Mouse (Mus musculus) C3H10T1/2 (cell line): Measurements from ENCODE around the gene Emp3. TPM values are rescaled to one million over a fixed set of nuclear protein-coding genes. Genes with fewer than 3 reads are reported as not detected.

ENCODE experiments used
- polyA plus RNA-seq, 2 experiments: library from polyadenylated mRNA; unstranded; fragments of >200 nt; fragmentation: generic; extraction: Trizol; gene quantifications; one replicate each; pipeline ENCODE4 v1.2.1; 2012; ENCODE audit warnings: missing spikeins in 2 of 2

Emp3 gene
- polyA plus RNA-seq = 1,000 to 10,000 TPM in 1 of 2 experiments, 100 to 1,000 TPM in 1; 899 to 1,094 TPM

DNA sequence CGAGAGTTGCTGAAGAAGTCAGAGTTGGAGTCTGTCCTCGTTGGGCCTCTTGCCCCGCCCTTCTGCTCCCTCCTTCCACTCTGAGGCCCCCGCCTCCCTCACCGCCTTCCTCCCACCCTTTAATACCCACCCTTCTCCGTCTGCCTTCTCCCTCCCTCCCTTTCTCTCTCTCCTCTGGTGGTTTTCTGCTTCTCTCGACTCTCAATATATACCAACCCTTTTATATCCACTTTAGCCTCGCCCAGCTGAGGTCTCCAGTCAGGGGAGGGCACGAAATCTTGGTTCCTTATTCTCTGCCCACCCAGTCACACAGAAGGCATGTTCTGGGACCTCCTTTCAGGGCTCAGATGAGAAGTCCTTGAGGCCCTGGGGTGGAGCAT, at the start of gene Emp3:
Gene Emp3, minus strand, starts transcription at position 163 of the 380 bp plus-strand sequence.

DNA sequence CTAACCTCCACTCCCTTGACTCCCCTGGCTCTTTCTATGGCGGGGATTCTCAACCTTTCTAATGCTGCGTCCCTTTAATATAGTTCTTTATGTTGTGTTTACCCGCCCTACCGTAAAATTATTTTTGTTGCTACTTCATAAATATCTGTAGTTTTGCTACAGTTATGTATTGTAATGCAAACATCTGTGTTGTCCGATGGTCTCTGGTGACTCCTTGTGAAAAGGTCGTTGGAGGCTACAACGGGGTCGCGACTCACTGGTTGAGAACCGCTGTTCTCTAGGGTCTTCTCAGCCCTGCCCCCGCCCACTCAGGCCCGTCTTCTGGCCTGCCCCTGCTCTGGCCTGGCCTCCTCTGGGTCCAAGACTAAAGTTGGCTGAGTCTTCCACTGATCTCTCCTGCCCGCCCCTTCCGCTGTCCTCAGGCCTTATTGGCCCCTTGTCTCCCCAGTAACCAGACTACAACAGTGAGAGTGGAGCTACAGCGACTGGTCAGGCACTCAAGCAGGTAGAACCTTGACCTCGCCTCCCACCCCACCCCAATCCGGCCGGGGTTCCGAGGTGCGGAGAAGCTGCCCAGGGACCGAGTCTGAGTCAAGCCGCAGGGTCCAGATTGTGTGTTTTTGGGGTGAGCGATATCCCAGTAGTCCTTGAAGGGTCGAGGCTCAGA, 2.7 kb upstream of the Emp3 start, which contains the start of gene Ccdc114:
Gene Ccdc114, plus strand, starts transcription at position 311 of the 667 bp plus-strand sequence.

DNA sequence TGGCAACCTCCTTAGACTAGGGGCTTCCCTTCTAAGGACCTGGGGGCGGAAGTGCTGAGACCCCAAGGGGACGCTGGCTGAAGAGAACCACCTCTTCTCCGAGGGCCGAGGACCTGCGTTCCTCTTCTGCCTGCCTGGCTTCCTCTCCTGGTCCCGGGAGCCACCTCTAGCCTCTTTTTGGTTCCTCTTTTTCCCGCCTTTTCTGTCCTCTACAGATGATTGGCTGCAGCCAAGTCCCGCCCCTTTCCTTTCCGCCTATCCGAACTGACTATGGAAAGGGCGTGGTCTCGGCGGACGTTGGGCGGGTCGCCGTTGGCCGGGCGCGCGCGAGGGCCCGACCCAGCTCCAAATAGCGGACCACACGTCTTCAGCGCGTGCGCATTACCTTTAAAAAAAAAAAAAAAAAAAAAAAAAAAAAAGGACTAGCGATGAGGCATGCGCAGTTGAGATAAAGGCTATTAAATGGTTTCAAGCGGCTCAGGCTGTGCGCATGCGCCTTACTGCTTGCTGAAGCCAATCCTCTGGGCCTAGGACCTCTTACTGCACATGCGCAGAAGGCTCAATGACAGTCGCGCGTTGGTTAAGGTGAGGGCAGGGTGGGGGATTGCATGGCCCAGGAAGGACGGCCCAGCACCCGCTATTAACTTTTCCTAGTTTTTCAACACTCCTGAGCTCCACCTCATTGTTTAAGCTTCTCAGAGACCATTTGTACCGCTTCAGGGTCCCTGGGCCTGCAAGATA, 24.5 kb downstream of the Emp3 start, which contains the start of the genes Syngr4 and Tmem143:
Gene Syngr4, minus strand, starts transcription at position 198 of the 741 bp plus-strand sequence.
Gene Tmem143, plus strand, starts transcription at position 425 of the 741 bp plus-strand sequence.

DNA sequence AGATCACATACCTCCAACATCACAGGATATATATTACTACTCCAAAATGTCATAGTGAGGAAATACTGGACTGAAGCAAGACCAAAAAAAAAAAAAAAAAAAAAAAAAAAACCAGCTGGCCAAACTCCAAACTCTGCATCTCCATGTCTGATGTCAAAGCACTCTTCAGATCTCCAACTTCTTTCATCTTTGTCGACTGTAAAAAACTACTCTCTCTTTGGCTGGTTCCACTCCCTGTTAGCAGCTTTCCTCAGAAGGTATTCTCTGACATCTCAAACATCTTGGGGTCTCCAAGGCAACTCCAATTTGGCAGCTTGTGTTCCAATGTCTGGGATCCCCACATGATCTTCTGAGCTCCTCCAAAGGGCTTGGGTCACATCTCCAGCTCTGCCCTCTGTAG, 42.9 kb downstream of the Emp3 start, which contains the start of gene Grin2d:
Gene Grin2d, minus strand, starts transcription at position 101 of the 400 bp plus-strand sequence.

DNA sequence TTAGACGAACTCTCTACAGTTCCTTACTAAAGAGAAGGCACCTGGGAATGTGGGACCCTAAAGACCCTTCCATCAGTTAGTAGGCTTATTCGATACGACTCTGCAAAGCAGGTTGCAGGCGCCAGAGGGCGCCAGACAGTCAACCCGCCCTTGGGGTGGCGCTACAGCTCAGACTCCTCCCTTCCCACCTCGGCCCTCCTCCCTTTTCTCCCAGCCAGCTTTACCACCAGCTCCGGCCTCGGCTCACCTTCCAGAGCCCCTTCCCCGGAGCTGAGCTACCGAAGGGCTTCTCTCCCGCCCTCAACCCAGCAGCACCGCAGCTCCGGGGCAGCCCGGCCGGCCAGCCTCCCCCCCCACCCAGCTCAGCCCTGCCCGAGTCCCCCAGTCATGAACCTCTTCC, 48.6 kb downstream of the Emp3 start, which contains the start of gene Kdelr1:
Gene Kdelr1, plus strand, starts transcription at position 149 of the 400 bp plus-strand sequence.

Other genes starting within 250 kb of the Emp3 start
- 1 to 10 TPM in 1 of 2 experiments, under 1 TPM in 1; 0.04 to 3.3 TPM for gene Ntn5, start 237.4 kb downstream of the Emp3 start, polyA plus RNA-seq
- 1 to 10 TPM in 1 of 2 experiments, under 1 TPM in 1; 0.42 to 1.3 TPM for gene Sec1, start 227.0 kb downstream of the Emp3 start, polyA plus RNA-seq
- 10 to 100 TPM in 1 of 2 experiments, under 1 TPM in 1; 0.81 to 21.1 TPM for gene Car11, start 221.6 kb downstream of the Emp3 start, polyA plus RNA-seq
- 10 to 100 TPM; 13.0 to 47.5 TPM for gene Dbp, start 216.3 kb downstream of the Emp3 start, polyA plus RNA-seq
- 1,000 to 10,000 TPM; 3,564 to 8,503 TPM for gene Rpl18, start 205.9 kb downstream of the Emp3 start, polyA plus RNA-seq
- gene Sphk2, start 203.4 kb downstream of the Emp3 start, polyA plus RNA-seq = 10 to 100 TPM; 13.6 to 20.8 TPM
- under 1 TPM; 0.05 to 0.09 TPM for gene Fam83e, start 200.2 kb downstream of the Emp3 start, polyA plus RNA-seq
- under 1 TPM in 1 of 2 experiments, not detected in 1; 0.12 TPM for gene Spaca4, start 195.6 kb downstream of the Emp3 start, polyA plus RNA-seq
- under 1 TPM; 0.12 to 0.25 TPM for gene Lmtk3, start 137.7 kb downstream of the Emp3 start, polyA plus RNA-seq
- under 1 TPM; 0.11 to 0.41 TPM for gene Sult2b1, start 136.7 kb downstream of the Emp3 start, polyA plus RNA-seq
- 100 to 1,000 TPM; 107 to 115 TPM for gene Cyth2, start 106.8 kb downstream of the Emp3 start, polyA plus RNA-seq
- gene Kcnj14, start 96.6 kb downstream of the Emp3 start, polyA plus RNA-seq = under 1 TPM; 0.09 to 0.12 TPM
- gene Grwd1, start 90.5 kb downstream of the Emp3 start, polyA plus RNA-seq = 10 to 100 TPM; 21.2 to 84.5 TPM
- gene Kdelr1, start 48.6 kb downstream of the Emp3 start, polyA plus RNA-seq = 100 to 1,000 TPM; 128 to 197 TPM
- 1 to 10 TPM in 1 of 2 experiments, under 1 TPM in 1; 0.42 to 2.0 TPM for gene Grin2d, start 43.0 kb downstream of the Emp3 start, polyA plus RNA-seq
- gene Syngr4, start 24.7 kb downstream of the Emp3 start, polyA plus RNA-seq = 1 to 10 TPM in 1 of 2 experiments, under 1 TPM in 1; 0.63 to 2.8 TPM
- 10 to 100 TPM in 1 of 2 experiments, 1 to 10 TPM in 1; 6.6 to 20.6 TPM for gene Tmem143, start 24.5 kb downstream of the Emp3 start, polyA plus RNA-seq
- under 1 TPM; 0.41 to 0.73 TPM for gene Ccdc114, start 2.7 kb upstream of the Emp3 start, polyA plus RNA-seq
- gene Abcc6, start 108.9 kb upstream of the Emp3 start, polyA plus RNA-seq = under 1 TPM in 1 of 2 experiments, not detected in 1; 0.01 TPM
- gene Nomo1, start 112.3 kb upstream of the Emp3 start, polyA plus RNA-seq = 10 to 100 TPM; 22.3 to 32.0 TPM
- gene Kcnj11, start 179.4 kb upstream of the Emp3 start, polyA plus RNA-seq = not detected